ENCODE assay signal across 8 mouse cellular contexts in genomic region chr17:35725286-35726232, GRCm38 (mm10). TPM values are rescaled to one million over a fixed set of nuclear protein-coding genes. Genes with fewer than 3 reads are reported as not detected.
DNase-seq lines count a peak whose midpoint lies in the region; ATAC-seq lines count a peak whose summit lies in the region.

No protein-coding gene starts in this region.

- H3K4me2 ChIP-seq in hindbrain, embryonic 11.5 days (replicated peaks; ENCODE audit: low read depth, low read length), result no peak overlapping the region

- no peak overlapping the region for H3K9ac ChIP-seq in hindbrain, embryonic 11.5 days (ENCODE audit: low read depth, low read length)

- no peak overlapping the region for H3K4me3 ChIP-seq in hindbrain, embryonic 11.5 days (ENCODE audit: low read depth, low read length)

- ATAC-seq in hindbrain, embryonic 11.5 days (ENCODE audit: low FRiP score), result peak; percentile 49

- WGBS in hindbrain, embryonic 11.5 days, result 33% methylated on average over 21 of the region's 21 CpGs

- no peak overlapping the region for H3K27ac ChIP-seq in hindbrain, embryonic 11.5 days (ENCODE audit: low read depth, low read length)

- peak; percentile 26 for DNase-seq in MEL-GATA-1-ER (ENCODE audit: extremely low read depth, low read depth)
- DNase-seq in cerebellum, adult 9-11 months, result peak; percentile 90
- DNase-seq in frontal cortex, adult 2 months (ENCODE audit: extremely low spot score in 1 of 2, low spot score in 1 of 2), result peak; percentile 75 to 95
- DNase-seq in hindbrain, embryonic 11.5 days (ENCODE audit: low spot score), result peak; percentile 96
- peak; percentile 95 to 96 for DNase-seq in layer of hippocampus, postnatal 10 days (ENCODE audit: low spot score in 2 of 2)
- peak; percentile 96 for DNase-seq in lung, postnatal 10 days
- DNase-seq in retina, adult 2 months (ENCODE audit: low read depth, low spot score), result peak; percentile 53
- DNase-seq in thymus, postnatal 36 days, result peak; percentile 80 to 86

- H3K4me1 ChIP-seq in hindbrain, embryonic 11.5 days (replicated peaks; ENCODE audit: control insufficient read depth, insufficient read depth, low read length), result no peaks in the 10 kb centered on the region

- no peaks in the 10 kb centered on the region for H3K9me3 ChIP-seq in hindbrain, embryonic 11.5 days (ENCODE audit: control insufficient read depth, low read length)

- H3K36me3 ChIP-seq in hindbrain, embryonic 11.5 days (ENCODE audit: control insufficient read depth, insufficient read depth, low read length), result no peaks in the 10 kb centered on the region

- H3K27me3 ChIP-seq in hindbrain, embryonic 11.5 days (ENCODE audit: control insufficient read depth, insufficient read depth, low read length), result no peaks in the 10 kb centered on the region

RNA-seq across cellular contexts. Expression of gene Ddr1, which starts 21.1 kb away (rescaled TPM):
- polyA plus RNA-seq in frontal cortex, adult 2 months (2012; rRNA removed), result 46.6 and 46.8 TPM in 2 replicates
- polyA plus RNA-seq in hindbrain, embryonic 11.5 days (2014; fragmentation: Nextera tagmentation; extraction: Ambion mirVana), result 69.9 and 78.8 TPM in 2 replicates
- 10 to 100 TPM; 49.8 to 50.5 TPM for total RNA-seq in layer of hippocampus, postnatal 10 days (2021)

RNA-seq across cellular contexts. Expression of gene Gtf2h4, which starts 52.0 kb away (rescaled TPM):
- polyA plus RNA-seq in frontal cortex, adult 2 months (2012; rRNA removed), result 26.2 and 26.6 TPM in 2 replicates
- 37.8 and 41.4 TPM in 2 replicates for polyA plus RNA-seq in hindbrain, embryonic 11.5 days (2014; fragmentation: Nextera tagmentation; extraction: Ambion mirVana)
- total RNA-seq in layer of hippocampus, postnatal 10 days (2021), result 10 to 100 TPM; 23.3 to 24.4 TPM

RNA-seq across cellular contexts. Expression of gene Vars2, which starts 58.2 kb away (rescaled TPM):
- 34.1 and 36.7 TPM in 2 replicates for polyA plus RNA-seq in frontal cortex, adult 2 months (2012; rRNA removed)
- 6.9 and 8.7 TPM in 2 replicates for polyA plus RNA-seq in hindbrain, embryonic 11.5 days (2014; fragmentation: Nextera tagmentation; extraction: Ambion mirVana)
- 10 to 100 TPM; 42.6 to 44.1 TPM for total RNA-seq in layer of hippocampus, postnatal 10 days (2021)

Comparison
In these comparisons a context has a peak if more than half of its experiments do, and no peak if none do; other contexts are left out.
1. DNase-seq: peak in every context shown above with its lines; median percentile 96 in hindbrain, embryonic 11.5 days; 96 in lung, postnatal 10 days; 96 in layer of hippocampus, postnatal 10 days; 90 in cerebellum, adult 9-11 months; 85 in frontal cortex, adult 2 months; 83 in thymus, postnatal 36 days; 53 in retina, adult 2 months; 26 in MEL-GATA-1-ER.